Mouse (Mus musculus): ENCODE results near the gene Utrn.
A peak's percentile ranks its signal among the peaks of the same experiment; 100 is the strongest.

The Utrn gene

GRCm38 (mm10) chr10:12869029-12869671 is at the start of gene Utrn:
Gene Utrn (minus strand): TSS chr10:12869365.
- DNase-seq (ENCODE audit: low spot score in 2 of 2): peak in 1 of 2 experiments; percentile 31

- no peak for DNase-seq (ENCODE audit: low spot score in 2 of 2)
These were observed 48.5 kb upstream of the Utrn start for GRCm38 (mm10) chr10:12917626-12918025.

GRCm38 (mm10) chr10:12916376-12916775 is 47.2 kb upstream of the Utrn start:
- DNase-seq (ENCODE audit: low spot score in 2 of 2): no peak

- DNase-seq (ENCODE audit: low spot score in 2 of 2): no peak
These were observed 46.7 kb upstream of the Utrn start for GRCm38 (mm10) chr10:12915826-12916225.

GRCm38 (mm10) chr10:12914203-12914602 is 45.0 kb upstream of the Utrn start:
- DNase-seq (ENCODE audit: low spot score in 2 of 2): no peak

- DNase-seq (ENCODE audit: low spot score in 2 of 2): peak; percentile 22 to 28
These were observed 42.9 kb upstream of the Utrn start for GRCm38 (mm10) chr10:12911981-12912530.

GRCm38 (mm10) chr10:12911451-12911850 is 42.3 kb upstream of the Utrn start:
- no peak for DNase-seq (ENCODE audit: low spot score in 2 of 2)

- DNase-seq (ENCODE audit: low spot score in 2 of 2): no peak
These were observed 40.7 kb upstream of the Utrn start for GRCm38 (mm10) chr10:12909891-12910290.

GRCm38 (mm10) chr10:12909179-12909578 is 40.0 kb upstream of the Utrn start:
- DNase-seq (ENCODE audit: low spot score in 2 of 2): no peak

- no peak for DNase-seq (ENCODE audit: low spot score in 2 of 2)
These were observed 35.0 kb upstream of the Utrn start for GRCm38 (mm10) chr10:12904140-12904528.

GRCm38 (mm10) chr10:12903440-12904139 is 34.4 kb upstream of the Utrn start:
- DNase-seq (ENCODE audit: low spot score in 2 of 2): no peak

GRCm38 (mm10) chr10:12899901-12900300 is 30.7 kb upstream of the Utrn start:
- DNase-seq (ENCODE audit: low spot score in 2 of 2): no peak

GRCm38 (mm10) chr10:12893339-12893738 is 24.2 kb upstream of the Utrn start:
- no peak for DNase-seq (ENCODE audit: low spot score in 2 of 2)

- DNase-seq (ENCODE audit: low spot score in 2 of 2): no peak
These were observed 19.2 kb upstream of the Utrn start for GRCm38 (mm10) chr10:12888373-12888772.

- no peak for DNase-seq (ENCODE audit: low spot score in 2 of 2)
These were observed 18.6 kb upstream of the Utrn start for GRCm38 (mm10) chr10:12887792-12888191.

- no peak for DNase-seq (ENCODE audit: low spot score in 2 of 2)
These were observed 15.3 kb upstream of the Utrn start for GRCm38 (mm10) chr10:12884308-12884948.

- no peak for DNase-seq (ENCODE audit: low spot score in 2 of 2)
These were observed 12.7 kb upstream of the Utrn start for GRCm38 (mm10) chr10:12881911-12882310.

GRCm38 (mm10) chr10:12879313-12879695 is 10.1 kb upstream of the Utrn start:
- no peak for DNase-seq (ENCODE audit: low spot score in 2 of 2)

- no peak for DNase-seq (ENCODE audit: low spot score in 2 of 2)
These were observed 9.6 kb upstream of the Utrn start for GRCm38 (mm10) chr10:12878661-12879312.

- no peak for DNase-seq (ENCODE audit: low spot score in 2 of 2)
These were observed 7.3 kb upstream of the Utrn start for GRCm38 (mm10) chr10:12876426-12876825.

GRCm38 (mm10) chr10:12875410-12875809 is 6.2 kb upstream of the Utrn start:
- no peak for DNase-seq (ENCODE audit: low spot score in 2 of 2)

Data from left cerebral cortex, adult 9 months (tissue).